Mouse (Mus musculus) urinary bladder, postnatal 0 days (tissue): ENCODE measurements around the gene 4933402J07Rik. TPM values are rescaled to one million over a fixed set of nuclear protein-coding genes. Genes with fewer than 3 reads are reported as not detected.

Experiments
- polyA plus RNA-seq: library from polyadenylated mRNA; unstranded; fragments of >200 nt; fragmentation: Nextera tagmentation; extraction: Ambion mirVana; gene quantifications from 2 replicates; pipeline ENCODE4 v1.2.1, GENCODE M21; 2015

Gene 4933402J07Rik
- polyA plus RNA-seq: not detected in 2 replicates

DNA sequence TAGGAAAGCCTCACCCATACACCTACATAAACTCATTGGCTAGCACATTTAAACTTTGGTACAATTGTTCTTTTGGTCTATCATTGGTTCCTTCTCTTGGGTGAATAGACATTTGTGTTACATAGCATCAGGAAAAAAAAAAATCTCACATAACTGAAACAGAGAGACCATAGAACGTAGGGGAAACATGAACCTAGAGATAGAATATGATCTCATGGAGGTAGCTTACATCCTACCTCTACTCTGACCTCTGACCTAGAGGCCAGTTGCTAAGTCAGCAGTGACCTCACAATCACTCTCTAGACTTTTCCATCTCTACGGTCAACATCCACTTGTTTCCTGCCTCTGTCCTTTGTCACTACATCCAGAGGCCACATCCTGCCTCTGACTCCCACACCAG is at the start of gene 4933402J07Rik:
Gene 4933402J07Rik, plus strand, starts transcription at position 301 of the 400 bp plus-strand sequence.

Other genes starting within 250 kb of the 4933402J07Rik start
- gene Cbln1, start 91.2 kb upstream of the 4933402J07Rik start, polyA plus RNA-seq: not detected in 2 replicates